Mouse (Mus musculus): ENCODE results near the gene Ern1.

GRCm38 (mm10) chr11:106365366-106365765 is 122.3 kb downstream of the Ern1 start, which contains the start of gene Prr29:
- TF ChIP-seq CTCF (IDR thresholded peaks at IDR 0.05; ENCODE audit: borderline replicate concordance, control insufficient read depth, extremely low read depth, insufficient read depth, low read length, poor library complexity) (no peak), POLR2A (IDR thresholded peaks at IDR 0.05; ENCODE audit: control insufficient read depth, extremely low read depth, insufficient read depth, low read length, poor library complexity) (no peak)

All from thymus, adult 2 months (tissue).